Mouse (Mus musculus): ENCODE results near the gene Flii. TPM values are rescaled to one million over a fixed set of nuclear protein-coding genes. Genes with fewer than 3 reads are reported as not detected.

Gene Flii
- total and polyA plus RNA-seq, 2 experiments from 2014 or later = 37.4 to 104 TPM

- no peak overlapping the region for H3K4me2 ChIP-seq (ENCODE audit: low read depth)
- no peaks in the 10 kb centered on the region for H3K9me3 ChIP-seq (ENCODE audit: low read length)
- TF ChIP-seq CTCF (IDR thresholded peaks at IDR 0.05; ENCODE audit: low read depth) = no peak
- H3K27ac ChIP-seq (ENCODE audit: low read depth, low read length) = no peak overlapping the region
- WGBS = 95% methylated on average over 5 of the region's 5 CpGs
- no peaks in the 10 kb centered on the region for H3K4me1 ChIP-seq (ENCODE audit: insufficient read depth)
- no peak overlapping the region for H3K4me3 ChIP-seq (ENCODE audit: low read depth, low read length)
- ATAC-seq = no peak
- no peaks in the 10 kb centered on the region for H3K27me3 ChIP-seq (ENCODE audit: insufficient read depth, low read length)
- DNase-seq = no peak
- H3K36me3 ChIP-seq (ENCODE audit: insufficient read depth) = peaks cover 95% of the 10 kb centered on the region
- no peak overlapping the region for H3K9ac ChIP-seq
Measured at GRCm38 (mm10) chr11:60719263-60719662, 7.8 kb downstream of the Flii start.

GRCm38 (mm10) chr11:60715833-60716232 is 11.2 kb downstream of the Flii start:
- no peak overlapping the region for H3K27ac ChIP-seq (ENCODE audit: low read depth, low read length)
- no peak for TF ChIP-seq CTCF (IDR thresholded peaks at IDR 0.05; ENCODE audit: low read depth)
- WGBS = 85% methylated on average over 5 of the region's 5 CpGs
- DNase-seq (no peak), ATAC-seq (no peak)
- H3K27me3 ChIP-seq (ENCODE audit: insufficient read depth, low read length) = no peaks in the 10 kb centered on the region
- H3K4me1 ChIP-seq (ENCODE audit: insufficient read depth) = no peaks in the 10 kb centered on the region
- H3K4me3 ChIP-seq (ENCODE audit: low read depth, low read length) = no peak overlapping the region
- peaks cover 96% of the 10 kb centered on the region for H3K36me3 ChIP-seq (ENCODE audit: insufficient read depth)
- H3K9ac ChIP-seq = no peak overlapping the region
- no peak overlapping the region for H3K4me2 ChIP-seq (ENCODE audit: low read depth)
- no peaks in the 10 kb centered on the region for H3K9me3 ChIP-seq (ENCODE audit: low read length)

- Histone ChIP-seq H3K36me3 (ENCODE audit: insufficient read depth) (peaks cover 97% of the 10 kb centered on the region), H3K27me3 (ENCODE audit: insufficient read depth, low read length) (no peaks in the 10 kb centered on the region), H3K9me3 (ENCODE audit: low read length) (no peaks in the 10 kb centered on the region), H3K4me2 (ENCODE audit: low read depth) (no peak overlapping the region), H3K27ac (ENCODE audit: low read depth, low read length) (no peak overlapping the region), H3K4me3 (ENCODE audit: low read depth, low read length) (no peak overlapping the region), H3K4me1 (ENCODE audit: insufficient read depth) (no peaks in the 10 kb centered on the region), H3K9ac (no peak overlapping the region)
- no peak for ATAC-seq
- DNase-seq = no peak
- TF ChIP-seq CTCF (IDR thresholded peaks at IDR 0.05; ENCODE audit: low read depth) = no peak
- 95% methylated on average over 13 of the region's 13 CpGs for whole genome bisulfite sequencing
Measured at GRCm38 (mm10) chr11:60712639-60713255, 14.3 kb downstream of the Flii start.

GRCm38 (mm10) chr11:60712040-60712439 is 15.0 kb downstream of the Flii start:
- TF ChIP-seq CTCF (IDR thresholded peaks at IDR 0.05; ENCODE audit: low read depth) = no peak
- no peak for ATAC-seq
- no peak overlapping the region for H3K27ac ChIP-seq (ENCODE audit: low read depth, low read length)
- H3K4me2 ChIP-seq (ENCODE audit: low read depth) = no peak overlapping the region
- WGBS = 91% methylated on average over 18 of the region's 18 CpGs
- H3K4me3 ChIP-seq (ENCODE audit: low read depth, low read length) = no peak overlapping the region
- DNase-seq = no peak
- no peaks in the 10 kb centered on the region for H3K9me3 ChIP-seq (ENCODE audit: low read length)
- H3K4me1 ChIP-seq (ENCODE audit: insufficient read depth) = no peaks in the 10 kb centered on the region
- H3K36me3 ChIP-seq (ENCODE audit: insufficient read depth) = peaks cover 100% of the 10 kb centered on the region
- H3K27me3 ChIP-seq (ENCODE audit: insufficient read depth, low read length) = no peaks in the 10 kb centered on the region
- H3K9ac ChIP-seq = no peak overlapping the region

- no peak overlapping the region for H3K27ac ChIP-seq (ENCODE audit: low read depth, low read length)
- no peak overlapping the region for H3K9ac ChIP-seq
- no peaks in the 10 kb centered on the region for H3K9me3 ChIP-seq (ENCODE audit: low read length)
- DNase-seq (no peak), ATAC-seq (no peak)
- no peak overlapping the region for H3K4me3 ChIP-seq (ENCODE audit: low read depth, low read length)
- H3K27me3 ChIP-seq (ENCODE audit: insufficient read depth, low read length) = no peaks in the 10 kb centered on the region
- peaks cover 100% of the 10 kb centered on the region for H3K36me3 ChIP-seq (ENCODE audit: insufficient read depth)
- H3K4me2 ChIP-seq (ENCODE audit: low read depth) = no peak overlapping the region
- H3K4me1 ChIP-seq (ENCODE audit: insufficient read depth) = no peaks in the 10 kb centered on the region
- WGBS = 92% methylated on average over 17 of the region's 17 CpGs
- no peak for TF ChIP-seq CTCF (IDR thresholded peaks at IDR 0.05; ENCODE audit: low read depth)
Measured at GRCm38 (mm10) chr11:60711218-60711617, 15.8 kb downstream of the Flii start.

GRCm38 (mm10) chr11:60709481-60710465 is 17.3 kb downstream of the Flii start:
- no peak overlapping the region for H3K27ac ChIP-seq (ENCODE audit: low read depth, low read length)
- DNase-seq (no peak), ATAC-seq (no peak)
- peaks cover 99% of the 10 kb centered on the region for H3K36me3 ChIP-seq (ENCODE audit: insufficient read depth)
- no peak overlapping the region for H3K4me3 ChIP-seq (ENCODE audit: low read depth, low read length)
- WGBS = 95% methylated on average over 45 of the region's 45 CpGs
- H3K9me3 ChIP-seq (ENCODE audit: low read length) = no peaks in the 10 kb centered on the region
- TF ChIP-seq CTCF (IDR thresholded peaks at IDR 0.05; ENCODE audit: low read depth) = no peak
- no peaks in the 10 kb centered on the region for H3K27me3 ChIP-seq (ENCODE audit: insufficient read depth, low read length)
- no peak overlapping the region for H3K4me2 ChIP-seq (ENCODE audit: low read depth)
- H3K9ac ChIP-seq = no peak overlapping the region
- no peaks in the 10 kb centered on the region for H3K4me1 ChIP-seq (ENCODE audit: insufficient read depth)

GRCm38 (mm10) chr11:60708631-60709030 is 18.4 kb downstream of the Flii start:
- WGBS = 88% methylated on average over 10 of the region's 10 CpGs
- Histone ChIP-seq H3K4me3 (ENCODE audit: low read depth, low read length) (no peak overlapping the region), H3K9ac (no peak overlapping the region), H3K27ac (ENCODE audit: low read depth, low read length) (no peak overlapping the region), H3K9me3 (ENCODE audit: low read length) (no peaks in the 10 kb centered on the region), H3K4me2 (ENCODE audit: low read depth) (no peak overlapping the region), H3K4me1 (ENCODE audit: insufficient read depth) (no peaks in the 10 kb centered on the region), H3K36me3 (ENCODE audit: insufficient read depth) (peaks cover 94% of the 10 kb centered on the region), H3K27me3 (ENCODE audit: insufficient read depth, low read length) (no peaks in the 10 kb centered on the region)
- DNase-seq (no peak), ATAC-seq (no peak)
- no peak for TF ChIP-seq CTCF (IDR thresholded peaks at IDR 0.05; ENCODE audit: low read depth)
